In the genomic region with DNA sequence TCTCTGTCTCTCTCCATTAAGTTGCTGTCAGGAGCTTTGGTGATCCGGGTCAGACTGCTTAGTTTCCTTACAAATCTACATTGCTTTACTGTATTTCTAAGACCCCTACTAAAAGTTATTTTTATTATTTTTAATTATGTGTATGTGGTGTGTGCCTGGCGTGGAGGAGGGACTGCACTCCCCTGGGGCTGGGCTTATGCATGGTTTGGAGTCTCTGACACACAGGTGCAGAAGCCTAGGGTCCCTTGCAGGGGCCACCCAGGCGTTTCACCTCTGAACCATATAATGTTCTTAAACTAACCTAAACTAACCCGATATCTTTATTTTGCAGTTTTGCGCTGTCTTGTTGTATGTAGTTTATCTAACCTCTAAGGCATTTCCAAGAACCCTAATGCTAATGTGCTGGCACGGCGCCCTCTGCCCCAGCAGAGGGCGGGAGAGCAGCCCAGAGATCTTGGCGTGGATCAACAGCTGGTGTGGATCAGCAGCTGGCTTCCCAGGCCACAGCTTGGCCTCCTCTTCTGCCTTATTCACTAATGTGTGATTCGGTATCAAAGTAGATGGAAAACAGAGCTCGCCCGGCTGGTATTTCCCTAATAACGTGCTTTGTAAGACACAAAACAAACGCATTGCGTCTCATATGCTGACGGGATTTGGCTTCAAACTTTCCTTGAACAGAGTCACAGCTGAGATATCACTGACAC, we compare ENCODE assay signal across 9 mouse cellular contexts.
DNase-seq lines count a peak whose midpoint lies in the region; ATAC-seq and TF ChIP-seq lines count a peak whose summit lies in the region.
"Had no signal": no experiment of that assay in that cellular context is flagged by ENCODE, and none has a peak within 500 bp of the region (broad histone marks: within the 10 kb centered on the region; RNA-seq: fewer than 3 reads in every experiment).

No protein-coding gene starts in this region.

- no peaks in the 10 kb centered on the region for H3K9me3 ChIP-seq in hindbrain, embryonic 10.5 days
- H3K9me3 ChIP-seq in hindbrain, embryonic 14.5 days (ENCODE audit: control insufficient read depth, low read length) = no peaks in the 10 kb centered on the region
- no peaks in the 10 kb centered on the region for H3K9me3 ChIP-seq in intestine, postnatal 0 days (ENCODE audit: control insufficient read depth)
- no peaks in the 10 kb centered on the region for H3K9me3 ChIP-seq in forebrain, embryonic 11.5 days (ENCODE audit: control insufficient read depth, low read length)

- TF ChIP-seq CTCF in embryonic fibroblast, embryonic 13.5 days (IDR thresholded peaks at IDR 0.05; ENCODE audit: borderline replicate concordance, insufficient read depth, low read length) = no peak
- peak; percentile 33 for TF ChIP-seq CTCF in intestine, postnatal 0 days (IDR thresholded peaks at IDR 0.05; ENCODE audit: low read depth)

- no peaks in the 10 kb centered on the region for H3K36me3 ChIP-seq in hindbrain, embryonic 10.5 days
- H3K36me3 ChIP-seq in hindbrain, embryonic 14.5 days (replicated peaks; ENCODE audit: control insufficient read depth, insufficient read depth) = no peaks in the 10 kb centered on the region
- H3K36me3 ChIP-seq in intestine, postnatal 0 days (ENCODE audit: control insufficient read depth, insufficient read depth) = no peaks in the 10 kb centered on the region
- H3K36me3 ChIP-seq in forebrain, embryonic 11.5 days (ENCODE audit: control insufficient read depth, insufficient read depth, low read length) = no peaks in the 10 kb centered on the region

- H3K4me3 ChIP-seq in hindbrain, embryonic 10.5 days = no peak overlapping the region
- no peak overlapping the region for H3K4me3 ChIP-seq in hindbrain, embryonic 14.5 days (replicated peaks; ENCODE audit: low read length)
- no peak overlapping the region for H3K4me3 ChIP-seq in embryonic fibroblast, embryonic 13.5 days (ENCODE audit: insufficient read depth, low read length)
- no peak overlapping the region for H3K4me3 ChIP-seq in intestine, postnatal 0 days (ENCODE audit: low read depth, low read length)
- no peak overlapping the region for H3K4me3 ChIP-seq in forebrain, embryonic 11.5 days (ENCODE audit: low read depth, low read length)

- DNase-seq in hindbrain, embryonic 10.5 days (ENCODE audit: low spot score) = peak; percentile 26
- no peak for DNase-seq in hindbrain, embryonic 14.5 days (ENCODE audit: low spot score)
- DNase-seq in lung, postnatal 36 days = peak; percentile 75
- DNase-seq in T-cell, adult 2 months (ENCODE audit: low spot score) = no peak
- no peak for DNase-seq in forebrain, embryonic 11.5 days (ENCODE audit: low spot score)
- no peak for DNase-seq in right cerebral cortex, postnatal 25 days

- peaks cover 7% of the 10 kb centered on the region; the same call in 1 of the 2 replicates for H3K4me1 ChIP-seq in hindbrain, embryonic 10.5 days (replicated peaks)
- H3K4me1 ChIP-seq in hindbrain, embryonic 14.5 days (replicated peaks; ENCODE audit: control insufficient read depth, insufficient read depth, low read length) = no peaks in the 10 kb centered on the region
- H3K4me1 ChIP-seq in embryonic fibroblast, embryonic 13.5 days (ENCODE audit: control insufficient read depth, insufficient read depth, low read length) = peaks cover 4% of the 10 kb centered on the region
- no peaks in the 10 kb centered on the region for H3K4me1 ChIP-seq in intestine, postnatal 0 days (replicated peaks; ENCODE audit: control insufficient read depth, insufficient read depth, low read length)
- H3K4me1 ChIP-seq in forebrain, embryonic 11.5 days (replicated peaks; ENCODE audit: control insufficient read depth, insufficient read depth, low read length) = no peaks in the 10 kb centered on the region

- WGBS in hindbrain, embryonic 10.5 days = 80% methylated on average over 16 of the region's 16 CpGs
- 78% methylated on average over 16 of the region's 16 CpGs for WGBS in hindbrain, embryonic 14.5 days
- 65% methylated on average over 16 of the region's 16 CpGs for WGBS in intestine, postnatal 0 days
- WGBS in forebrain, embryonic 11.5 days = 78% methylated on average over 16 of the region's 16 CpGs

- no peak overlapping the region for H3K27ac ChIP-seq in hindbrain, embryonic 10.5 days
- no peak overlapping the region for H3K27ac ChIP-seq in hindbrain, embryonic 14.5 days
- H3K27ac ChIP-seq in embryonic fibroblast, embryonic 13.5 days (ENCODE audit: insufficient read depth, low read length) = 0 out of 2 replicates have a peak overlapping the region, but pooled peaks have one; percentile 9
- H3K27ac ChIP-seq in intestine, postnatal 0 days (ENCODE audit: low read depth, low read length) = no peak overlapping the region
- no peak overlapping the region for H3K27ac ChIP-seq in forebrain, embryonic 11.5 days (ENCODE audit: low read depth, low read length)
- H3K27ac ChIP-seq: macrophage had no signal

- H3K27me3 ChIP-seq in hindbrain, embryonic 10.5 days (ENCODE audit: insufficient read depth, poor library complexity, severe bottlenecking) = no peaks in the 10 kb centered on the region
- H3K27me3 ChIP-seq in hindbrain, embryonic 14.5 days (ENCODE audit: control insufficient read depth, insufficient read depth, low read length) = no peaks in the 10 kb centered on the region
- H3K27me3 ChIP-seq in intestine, postnatal 0 days (replicated peaks; ENCODE audit: control insufficient read depth, insufficient read depth, low read length) = no peaks in the 10 kb centered on the region
- no peaks in the 10 kb centered on the region for H3K27me3 ChIP-seq in forebrain, embryonic 11.5 days (ENCODE audit: control insufficient read depth, insufficient read depth, low read length)

- H3K9ac ChIP-seq in hindbrain, embryonic 14.5 days = no peak overlapping the region
- no peak overlapping the region for H3K9ac ChIP-seq in intestine, postnatal 0 days (ENCODE audit: low read depth, low read length)
- H3K9ac ChIP-seq in forebrain, embryonic 11.5 days (ENCODE audit: low read length) = no peak overlapping the region

- no peak for TF ChIP-seq POLR2A in embryonic fibroblast, embryonic 13.5 days (IDR thresholded peaks at IDR 0.05; ENCODE audit: low read depth, low read length)

- H3K4me2 ChIP-seq in hindbrain, embryonic 14.5 days (replicated peaks) = no peak overlapping the region
- no peak overlapping the region for H3K4me2 ChIP-seq in intestine, postnatal 0 days (replicated peaks; ENCODE audit: low read depth)
- no peak overlapping the region for H3K4me2 ChIP-seq in forebrain, embryonic 11.5 days (ENCODE audit: low read depth, low read length, severe bottlenecking)

- no peak for ATAC-seq in hindbrain, embryonic 14.5 days (ENCODE audit: low FRiP score)
- ATAC-seq in intestine, postnatal 0 days = no peak
- ATAC-seq in forebrain, embryonic 11.5 days (replicated peaks; ENCODE audit: low FRiP score) = no peak

Comparison
In these comparisons a context has a peak if more than half of its experiments do, and no peak if none do; other contexts are left out.
1. DNase-seq: peak in hindbrain, embryonic 10.5 days (single experiment) and lung, postnatal 36 days (single experiment); none in hindbrain, embryonic 14.5 days (single experiment), T-cell, adult 2 months (single experiment), forebrain, embryonic 11.5 days (single experiment) and right cerebral cortex, postnatal 25 days (single experiment).